Mouse (Mus musculus): Measurements from ENCODE around the gene Dtx4.

The Dtx4 gene

GRCm38 (mm10) chr19:12418312-12418711 is 82.9 kb downstream of the Dtx4 start:
- no peak for ATAC-seq (ENCODE audit: low TSS enrichment)

- no peak for ATAC-seq (ENCODE audit: low TSS enrichment)
Observed at GRCm38 (mm10) chr19:12417361-12417760, 83.9 kb downstream of the Dtx4 start, which contains the start of gene Olfr1441. TSS of gene Olfr1441 (plus strand) at chr19:12417433.
